Mouse (Mus musculus) liver, embryonic 14.5 days (tissue): Measurements from ENCODE around the gene Gm14190. TPM values are rescaled to one million over a fixed set of nuclear protein-coding genes. Genes with fewer than 3 reads are reported as not detected.
"Not testable (repeated sequence)": the region's sequence is repeated elsewhere in the genome, so short reads cannot be mapped to it uniquely, and the experiment has no call there.

Experiments used
- ATAC-seq: fragments of 200-750 bp; cut with Nextera tagmentation; 2 replicates; pipeline ENCODE4 v1.8.0; 2017; ENCODE audit warnings: moderate number of reproducible peaks, mild to moderate bottlenecking, moderate library complexity; ENCODE audit not compliant: insufficient read depth
- DNase-seq, 3 experiments: peaks; one replicate each; pipeline ENCODE4 v3.0.0-alpha.2; 2012 to 2013; ENCODE audit warnings: low read depth in 3 of 3, low spot score in 3 of 3
- H3K27ac ChIP-seq: fragments of 300-500 bp; sonication (generic); 2 replicates; pipeline ENCODE4 v1.5.1; 2014; ENCODE audit warnings: moderate library complexity, mild to moderate bottlenecking, control low read depth, inconsistent platforms
- H3K27me3 ChIP-seq: fragments of 300-500 bp; sonication (generic); 2 replicates; pipeline ENCODE4 v1.6.1; 2014; ENCODE audit warnings: mild to moderate bottlenecking, low read length, moderate library complexity; ENCODE audit not compliant: control insufficient read depth, insufficient read depth
- H3K36me3 ChIP-seq: fragments of 300-500 bp; sonication (generic); replicated peaks from 2 replicates; pipeline ENCODE4 v1.6.1; 2014; ENCODE audit warnings: low read depth; ENCODE audit not compliant: control insufficient read depth, insufficient read depth
- H3K4me1 ChIP-seq, 2 experiments: fragments of 200-500 bp in 1 of 2; fragments of 300-500 bp in 1 of 2; sonication (generic) in 1 of 2; replicated peaks; 2 replicates each; pipeline ENCODE4 v1.6.1; 2012 to 2014; ENCODE audit warnings: antibody characterized with exemption in 1 of 2, inconsistent platforms in 1 of 2, low read length in 1 of 2; ENCODE audit not compliant: control insufficient read depth in 2 of 2, insufficient read depth in 2 of 2
- H3K4me2 ChIP-seq: fragments of 300-500 bp; sonication (generic); 2 replicates; pipeline ENCODE4 v1.6.1; 2014; ENCODE audit warnings: low read depth, mild to moderate bottlenecking, control low read depth, moderate library complexity
- H3K4me3 ChIP-seq, 2 experiments: fragments of 200-500 bp in 1 of 2; fragments of 300-500 bp in 1 of 2; sonication (generic) in 1 of 2; 2 replicates each; pipeline ENCODE4 v1.5.1; 2012 to 2014; ENCODE audit warnings: low read depth in 2 of 2, low read length in 2 of 2, mild to moderate bottlenecking in 2 of 2, control low read depth in 1 of 2, inconsistent platforms in 1 of 2, moderate library complexity in 1 of 2; ENCODE audit not compliant: insufficient read depth in 1 of 2
- H3K9ac ChIP-seq: fragments of 300-500 bp; sonication (generic); replicated peaks from 2 replicates; pipeline ENCODE4 v1.6.1; 2014; ENCODE audit warnings: mild to moderate bottlenecking, control low read depth, moderate library complexity
- H3K9me3 ChIP-seq: fragments of 300-500 bp; sonication (generic); 2 replicates; pipeline ENCODE4 v1.6.1; 2016; ENCODE audit warnings: low read length, mixed read lengths; ENCODE audit not compliant: control insufficient read depth
- CTCF ChIP-seq: IDR thresholded peaks from 2 replicates; pipeline ENCODE4 v1.5.1; 2016; ENCODE audit warnings: antibody characterized with exemption, low read depth, control low read depth
- EP300 ChIP-seq: IDR thresholded peaks from 2 replicates; pipeline ENCODE4 v1.6.1; 2016; ENCODE audit warnings: antibody characterized with exemption, low read depth
- WGBS: fragments of 180-500 bp; shearing (Covaris S2); extraction: QIAGEN DNeasy Blood & Tissue Kit; methylation state at CpG from one replicate; pipeline ENCODE4 v1.1.7; 2014; ENCODE audit not compliant: insufficient replicate concordance; 5-methylcytosine and 5-hydroxymethylcytosine counted together
- polyA plus RNA-seq, 2 experiments: library from polyadenylated mRNA; depleted of rRNA in 1 of 2; stranded (reverse) in 1 of 2; unstranded in 1 of 2; fragments of >200 nt; fragmentation: Nextera tagmentation in 1 of 2; extraction: Ambion mirVana in 1 of 2; gene quantifications; 2 replicates each; pipeline versions ENCODE4 v1.2.1 to v1.2.3; 2012 to 2014

The Gm14190 gene
- not detected in 2 replicates for polyA plus RNA-seq (2012; rRNA removed)
- not detected in 2 replicates for polyA plus RNA-seq (2014; fragmentation: Nextera tagmentation; extraction: Ambion mirVana)

DNA sequence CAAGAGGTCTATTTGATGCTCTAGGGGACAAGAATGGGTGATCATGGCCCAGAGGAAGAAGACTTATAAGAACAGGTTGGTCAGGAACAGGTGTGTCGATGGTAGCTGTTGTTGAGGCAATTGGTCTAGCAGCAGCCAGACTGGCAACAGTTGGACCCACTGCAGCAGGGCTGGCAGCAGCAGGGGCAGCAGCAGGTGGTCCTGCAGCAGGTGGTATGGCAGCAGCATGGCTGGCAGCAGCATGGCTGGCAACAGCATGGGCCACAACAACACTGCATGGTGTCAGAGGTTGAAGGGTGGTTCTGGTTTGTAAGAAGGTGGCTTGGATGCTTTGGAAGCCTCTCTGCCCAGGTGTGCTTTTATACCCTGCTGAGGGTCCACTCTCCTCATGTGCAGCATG, at the start of gene Gm14190:
TSS of gene Gm14190 (minus strand) at position 278 of the 400 bp plus-strand sequence.
- Histone ChIP-seq H3K9ac (no peak within 1 kb of the TSS), H3K4me1 (no peaks in the 10 kb centered on the region), H3K4me3 (no peak within 1 kb of the TSS), H3K9me3 (no peaks in the 10 kb centered on the region), H3K4me2 (no peak within 1 kb of the TSS), H3K27me3 (no peaks in the 10 kb centered on the region), H3K36me3 (no peaks in the 10 kb centered on the region), H3K27ac (no peak within 1 kb of the TSS)
- TF ChIP-seq EP300 (no peak), CTCF (no peak)
- no peak for ATAC-seq
- 43% methylated on average over 1 of the region's 1 CpGs for WGBS
- no peak for DNase-seq

GRCm38 (mm10) chr11:99734190-99734589, 43.6 kb upstream of the Gm14190 start, which contains the start of gene Gm14180:
Gene Gm14180, minus strand, starts transcription at chr11:99734290.
- Histone ChIP-seq H3K4me2 (no peak within 1 kb of the TSS), H3K4me1 (no peaks in the 10 kb centered on the region), H3K9ac (no peak within 1 kb of the TSS), H3K4me3 (no peak within 1 kb of the TSS), H3K27me3 (no peaks in the 10 kb centered on the region), H3K36me3 (no peaks in the 10 kb centered on the region), H3K27ac (no peak within 1 kb of the TSS), H3K9me3 (no peaks in the 10 kb centered on the region)
- no peak for DNase-seq
- WGBS = 35% methylated on average over 2 of the region's 2 CpGs
- ATAC-seq = no peak
- TF ChIP-seq EP300 (no peak), CTCF (no peak)

DNA sequence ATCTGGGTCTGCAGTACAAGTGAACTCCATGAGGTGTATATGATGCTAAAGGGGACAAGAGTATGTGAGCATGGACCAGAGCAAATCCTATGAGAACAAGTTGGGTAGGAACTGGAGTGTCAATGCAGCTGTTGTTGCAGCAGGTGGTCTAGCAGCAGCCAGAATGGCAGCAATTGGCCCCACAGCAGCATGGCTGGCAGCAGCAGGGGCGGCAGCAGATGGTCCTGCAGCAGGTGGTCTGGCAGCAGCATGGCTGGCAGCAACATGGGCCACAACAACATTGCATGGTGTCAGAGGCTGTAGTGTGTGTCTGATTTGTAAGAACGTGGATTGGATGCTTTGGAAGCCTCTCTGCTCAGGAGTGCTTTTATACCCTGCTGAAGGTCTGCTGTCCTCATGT, 33.5 kb upstream of the Gm14190 start:
- Histone ChIP-seq H3K9me3 (no peaks in the 10 kb centered on the region), H3K27ac (no peak overlapping the region), H3K27me3 (no peaks in the 10 kb centered on the region), H3K4me1 (no peaks in the 10 kb centered on the region), H3K36me3 (no peaks in the 10 kb centered on the region), H3K4me3 (no peak overlapping the region), H3K9ac (no peak overlapping the region), H3K4me2 (no peak overlapping the region)
- 66% methylated on average over 2 of the region's 2 CpGs for WGBS
- TF ChIP-seq EP300 = no peak
- TF ChIP-seq CTCF = no peak
- DNase-seq (no peak), ATAC-seq (no peak)

GRCm38 (mm10) chr11:99718759-99719158, 28.2 kb upstream of the Gm14190 start:
- H3K27me3 ChIP-seq = no peaks in the 10 kb centered on the region
- ATAC-seq (no peak), DNase-seq (no peak)
- no peaks in the 10 kb centered on the region for H3K4me1 ChIP-seq
- H3K4me2 ChIP-seq = no peak overlapping the region
- H3K36me3 ChIP-seq = no peaks in the 10 kb centered on the region
- 74% methylated on average over 1 of the region's 1 CpGs for WGBS
- no peak overlapping the region for H3K27ac ChIP-seq
- TF ChIP-seq CTCF (no peak), EP300 (no peak)
- no peaks in the 10 kb centered on the region for H3K9me3 ChIP-seq
- no peak overlapping the region for H3K4me3 ChIP-seq
- H3K9ac ChIP-seq = no peak overlapping the region

DNA sequence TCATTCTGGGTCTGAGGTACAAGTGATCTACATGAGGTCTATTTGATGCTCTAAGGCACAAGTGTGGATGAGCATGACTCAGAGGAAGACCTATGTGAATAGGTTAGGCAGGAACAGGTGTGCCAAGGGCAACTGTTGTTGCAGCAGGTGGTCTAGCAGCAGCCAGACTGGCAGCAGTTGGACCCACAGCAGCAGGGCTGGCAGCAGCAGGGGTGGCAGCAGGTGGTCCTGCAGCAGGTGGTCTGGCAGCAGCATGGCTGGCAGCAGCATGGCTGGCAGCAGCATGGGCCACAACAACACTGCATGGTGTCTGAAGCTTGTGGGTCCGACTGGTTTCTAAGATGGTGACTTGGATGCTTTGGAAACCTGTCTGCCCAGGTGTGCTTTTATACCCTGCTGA, 5.3 kb downstream of the Gm14190 start:
- H3K9me3 ChIP-seq, H3K36me3 ChIP-seq, DNase-seq, H3K4me3 ChIP-seq, H3K4me1 ChIP-seq, H3K27ac ChIP-seq, H3K9ac ChIP-seq, H3K4me2 ChIP-seq, ATAC-seq, H3K27me3 ChIP-seq: not testable (repeated sequence)
- 34% methylated on average over 1 of the region's 1 CpGs for WGBS

DNA sequence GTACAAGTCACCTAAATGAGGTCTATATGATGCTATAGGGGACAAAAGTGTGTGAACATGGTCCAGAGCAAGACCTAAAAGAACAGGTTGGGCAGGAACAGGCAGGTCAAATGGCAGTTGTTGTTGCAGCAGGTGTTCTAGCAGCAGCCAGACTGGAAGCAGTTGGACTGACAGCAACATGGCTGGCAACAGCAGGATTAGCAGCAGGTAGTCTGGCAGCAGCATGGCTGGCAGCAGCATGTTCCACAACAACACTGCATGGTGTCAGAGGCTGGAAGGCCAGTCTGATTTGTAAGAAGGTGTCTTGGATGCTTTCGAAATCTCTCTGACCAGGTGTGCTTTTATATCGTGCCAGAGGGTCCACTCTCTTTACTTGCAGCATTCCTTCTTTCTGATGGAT, 7.1 kb downstream of the Gm14190 start:
- no peak overlapping the region for H3K27ac ChIP-seq
- H3K4me2 ChIP-seq = no peak overlapping the region
- H3K27me3 ChIP-seq = no peaks in the 10 kb centered on the region
- no peak overlapping the region for H3K9ac ChIP-seq
- WGBS = 66% methylated on average over 2 of the region's 2 CpGs
- no peaks in the 10 kb centered on the region for H3K4me1 ChIP-seq
- DNase-seq (no peak), ATAC-seq (no peak)
- H3K36me3 ChIP-seq = no peaks in the 10 kb centered on the region
- no peak overlapping the region for H3K4me3 ChIP-seq
- H3K9me3 ChIP-seq = no peaks in the 10 kb centered on the region
- TF ChIP-seq EP300 (no peak), CTCF (no peak)
